Mouse (Mus musculus): Measurements from ENCODE around the gene Slc4a1ap. TPM values are rescaled to one million over a fixed set of nuclear protein-coding genes. Genes with fewer than 3 reads are reported as not detected.
"Not testable (repeated sequence)": the region's sequence is repeated elsewhere in the genome, so short reads cannot be mapped to it uniquely, and the experiment has no call there.

The Slc4a1ap gene
- polyA plus RNA-seq, 1 experiment from 2014 or later: 30.8 TPM

GRCm38 (mm10) chr5:31571023-31571608 lies 44.3 kb downstream of the Slc4a1ap start:
- no peaks in the 10 kb centered on the region for H3K36me3 ChIP-seq
- 13% methylated on average over 20 of the region's 20 CpGs for WGBS
- peak overlapping the region; percentile 9; the same call in 1 of the 2 replicates for H3K4me3 ChIP-seq
- peak overlapping the region; percentile 36 for H3K4me2 ChIP-seq
- H3K9ac ChIP-seq: no peak overlapping the region
- ATAC-seq (ENCODE audit: insufficient number of reproducible peaks, low FRiP score, low TSS enrichment, low read depth): peak; percentile 24; the same call in 1 of the 2 replicates
- peaks cover 10% of the 10 kb centered on the region for H3K4me1 ChIP-seq
- H3K27ac ChIP-seq: peak overlapping the region; percentile 59
- no peaks in the 10 kb centered on the region for H3K27me3 ChIP-seq
- no peaks in the 10 kb centered on the region for H3K9me3 ChIP-seq

- no peak overlapping the region for H3K4me2 ChIP-seq
- ATAC-seq (ENCODE audit: insufficient number of reproducible peaks, low FRiP score, low TSS enrichment, low read depth): no peak
These were observed 46.9 kb downstream of the Slc4a1ap start for GRCm38 (mm10) chr5:31573722-31574121.

DNA sequence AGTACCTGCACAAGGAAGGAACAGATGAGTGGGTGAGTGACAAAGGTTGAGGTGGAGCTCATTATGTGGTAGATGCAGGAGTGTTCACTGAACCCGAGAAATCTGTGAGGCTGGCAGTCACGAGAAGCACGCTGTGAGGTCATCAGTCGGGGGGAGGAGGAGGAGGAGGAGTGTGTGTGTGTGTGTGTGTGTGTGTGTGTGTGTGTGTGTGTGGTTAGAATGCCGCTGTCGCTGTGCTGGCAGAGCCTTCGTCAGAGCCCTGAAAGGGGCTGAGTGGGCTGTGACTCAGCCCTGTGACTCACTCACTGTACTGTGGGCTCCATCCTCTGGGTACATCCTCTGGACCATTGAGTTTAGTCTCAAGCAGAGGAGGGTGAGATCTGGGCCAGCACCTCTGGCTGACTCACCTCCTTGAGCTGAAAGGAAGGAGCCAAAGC lies 49.8 kb downstream of the Slc4a1ap start:
- no peaks in the 10 kb centered on the region for H3K27me3 ChIP-seq
- no peaks in the 10 kb centered on the region for H3K36me3 ChIP-seq
- 80% methylated on average over 7 of the region's 7 CpGs for WGBS
- H3K27ac ChIP-seq: no peak overlapping the region
- no peak overlapping the region for H3K4me2 ChIP-seq
- H3K4me1 ChIP-seq: peaks cover 1% of the 10 kb centered on the region; the same call in 1 of the 2 replicates
- H3K9me3 ChIP-seq: no peaks in the 10 kb centered on the region
- no peak overlapping the region for H3K9ac ChIP-seq
- no peak overlapping the region for H3K4me3 ChIP-seq
- ATAC-seq (ENCODE audit: insufficient number of reproducible peaks, low FRiP score, low TSS enrichment, low read depth): 0 out of 2 replicates have a peak, but pooled peaks have one; percentile 30

More at GRCm38 (mm10) chr5:31573722-31574121, 46.9 kb downstream of the Slc4a1ap start:
- H3K27ac ChIP-seq: no peak overlapping the region
- no peaks in the 10 kb centered on the region for H3K36me3 ChIP-seq
- H3K4me1 ChIP-seq: peaks cover 10% of the 10 kb centered on the region
- H3K9ac ChIP-seq: no peak overlapping the region
- H3K27me3 ChIP-seq: no peaks in the 10 kb centered on the region
- no peak overlapping the region for H3K4me3 ChIP-seq
- WGBS: 94% methylated on average over 3 of the region's 3 CpGs
- H3K9me3 ChIP-seq: no peaks in the 10 kb centered on the region

DNA sequence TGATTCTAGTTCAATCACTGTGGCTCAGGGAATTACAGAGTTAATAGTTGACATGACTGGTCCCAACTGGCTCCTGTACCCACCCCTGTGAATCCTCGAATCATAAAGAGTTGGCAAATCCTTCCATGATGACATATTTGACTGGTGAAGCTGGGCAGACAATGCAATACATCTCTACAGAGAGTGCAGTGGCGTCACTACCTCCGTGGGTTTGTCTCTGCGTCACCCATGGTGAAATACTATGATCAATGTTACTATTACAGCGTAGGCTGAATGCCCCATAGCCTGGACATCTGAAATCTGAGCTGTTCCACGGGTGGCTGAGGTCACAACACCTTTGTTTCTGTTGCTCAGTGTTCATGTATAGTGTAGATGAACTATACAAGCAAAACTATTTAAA lies 54.5 kb downstream of the Slc4a1ap start:
- ATAC-seq (ENCODE audit: insufficient number of reproducible peaks, low FRiP score, low TSS enrichment, low read depth): no peak
- 66% methylated on average over 6 of the region's 6 CpGs for WGBS
- Histone ChIP-seq H3K4me2 (no peak overlapping the region), H3K27ac (no peak overlapping the region), H3K4me3 (no peak overlapping the region), H3K4me1 (no peaks in the 10 kb centered on the region), H3K27me3 (no peaks in the 10 kb centered on the region), H3K9me3 (no peaks in the 10 kb centered on the region), H3K36me3 (no peaks in the 10 kb centered on the region), H3K9ac (no peak overlapping the region)

- Histone ChIP-seq H3K36me3 (no peaks in the 10 kb centered on the region), H3K27ac (no peak overlapping the region), H3K4me3 (no peak overlapping the region), H3K9ac (no peak overlapping the region), H3K4me1 (no peaks in the 10 kb centered on the region), H3K4me2 (no peak overlapping the region), H3K9me3 (no peaks in the 10 kb centered on the region), H3K27me3 (no peaks in the 10 kb centered on the region)
- no peak for ATAC-seq (ENCODE audit: insufficient number of reproducible peaks, low FRiP score, low TSS enrichment, low read depth)
- 72% methylated on average over 3 of the region's 3 CpGs for WGBS
These were observed 55.1 kb downstream of the Slc4a1ap start for GRCm38 (mm10) chr5:31581932-31582331.

- Histone ChIP-seq H3K4me1 (no peaks in the 10 kb centered on the region), H3K27ac (no peak overlapping the region), H3K9ac (no peak overlapping the region), H3K4me2 (no peak overlapping the region), H3K27me3 (no peaks in the 10 kb centered on the region), H3K4me3 (no peak overlapping the region), H3K9me3 (no peaks in the 10 kb centered on the region), H3K36me3 (no peaks in the 10 kb centered on the region)
- ATAC-seq (ENCODE audit: insufficient number of reproducible peaks, low FRiP score, low TSS enrichment, low read depth): no peak
- 65% methylated on average over 2 of the region's 2 CpGs for WGBS
These were observed 56.5 kb downstream of the Slc4a1ap start for GRCm38 (mm10) chr5:31583261-31583660.

- Histone ChIP-seq H3K9ac (no peak overlapping the region), H3K27me3 (0 out of 2 replicates have a peak, but pooled peaks cover 3% of the 10 kb centered on the region), H3K4me2 (no peak overlapping the region), H3K9me3 (no peaks in the 10 kb centered on the region), H3K4me3 (no peak overlapping the region), H3K36me3 (no peaks in the 10 kb centered on the region), H3K27ac (no peak overlapping the region), H3K4me1 (0 out of 2 replicates have a peak, but pooled peaks cover 3% of the 10 kb centered on the region)
- WGBS: 92% methylated on average over 4 of the region's 4 CpGs
- no peak for ATAC-seq (ENCODE audit: insufficient number of reproducible peaks, low FRiP score, low TSS enrichment, low read depth)
These were observed 58.7 kb downstream of the Slc4a1ap start for GRCm38 (mm10) chr5:31585526-31585925.

DNA sequence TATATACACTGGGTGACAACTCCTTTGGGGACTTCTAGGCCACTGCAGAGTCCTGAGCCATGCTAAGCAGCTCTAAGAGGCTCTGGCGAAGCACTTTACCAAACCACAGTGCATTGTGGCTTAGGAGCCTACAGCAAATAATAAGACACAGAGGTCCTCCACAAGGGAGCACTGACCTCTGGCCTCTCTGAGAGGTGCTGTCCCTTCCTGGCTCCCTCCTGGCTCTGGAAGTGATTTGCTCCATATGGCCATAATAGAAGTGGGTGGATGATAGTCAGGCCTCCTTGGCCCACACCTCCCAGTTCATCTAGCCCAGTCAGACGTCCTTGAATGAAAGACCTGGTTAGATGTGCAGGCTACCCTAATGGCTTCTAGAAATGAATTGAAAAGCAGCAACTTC lies 61.2 kb downstream of the Slc4a1ap start:
- Histone ChIP-seq H3K9ac (no peak overlapping the region), H3K9me3 (no peaks in the 10 kb centered on the region), H3K4me2 (no peak overlapping the region), H3K4me1 (0 out of 2 replicates have a peak, but pooled peaks cover 3% of the 10 kb centered on the region), H3K27me3 (0 out of 2 replicates have a peak, but pooled peaks cover 3% of the 10 kb centered on the region), H3K27ac (no peak overlapping the region), H3K36me3 (no peaks in the 10 kb centered on the region), H3K4me3 (no peak overlapping the region)
- ATAC-seq (ENCODE audit: insufficient number of reproducible peaks, low FRiP score, low TSS enrichment, low read depth): no peak
- 60% methylated on average over 2 of the region's 2 CpGs for WGBS

GRCm38 (mm10) chr5:31588672-31589071 lies 61.9 kb downstream of the Slc4a1ap start:
- not testable (repeated sequence) for H3K4me3 ChIP-seq; ATAC-seq (ENCODE audit: insufficient number of reproducible peaks, low FRiP score, low TSS enrichment, low read depth); H3K27me3 ChIP-seq; H3K36me3 ChIP-seq; H3K9me3 ChIP-seq; H3K9ac ChIP-seq; H3K4me2 ChIP-seq; H3K27ac ChIP-seq; H3K4me1 ChIP-seq
- 84% methylated on average over 8 of the region's 8 CpGs for WGBS

GRCm38 (mm10) chr5:31589711-31590319 lies 63.0 kb downstream of the Slc4a1ap start:
- H3K9ac ChIP-seq: no peak overlapping the region
- 40% methylated on average over 14 of the region's 14 CpGs for WGBS
- ATAC-seq (ENCODE audit: insufficient number of reproducible peaks, low FRiP score, low TSS enrichment, low read depth): no peak
- H3K27me3 ChIP-seq: 0 out of 2 replicates have a peak, but pooled peaks cover 3% of the 10 kb centered on the region
- H3K9me3 ChIP-seq: no peaks in the 10 kb centered on the region
- H3K4me3 ChIP-seq: no peak overlapping the region
- H3K27ac ChIP-seq: no peak overlapping the region
- no peak overlapping the region for H3K4me2 ChIP-seq
- H3K36me3 ChIP-seq: no peaks in the 10 kb centered on the region
- H3K4me1 ChIP-seq: 0 out of 2 replicates have a peak, but pooled peaks cover 3% of the 10 kb centered on the region

DNA sequence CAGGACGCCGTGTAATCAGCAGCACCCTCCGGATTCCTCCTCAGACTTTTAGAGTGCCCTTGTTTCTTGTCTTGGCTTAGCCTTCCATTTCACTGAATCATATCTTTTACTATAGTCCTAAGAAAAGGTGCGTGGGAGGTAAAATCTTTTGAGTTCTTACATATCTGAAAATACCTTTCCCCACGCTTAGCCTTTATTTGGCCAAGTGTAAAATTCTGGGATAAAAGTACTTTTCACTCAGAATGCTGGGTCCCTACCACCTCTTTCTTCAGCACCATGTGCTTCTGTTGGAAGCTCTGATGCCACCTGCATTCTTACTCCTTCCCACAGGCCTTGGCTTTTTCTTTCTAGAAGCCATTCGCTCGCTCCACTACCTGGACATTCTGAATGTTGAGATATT lies 64.3 kb downstream of the Slc4a1ap start:
- 0 out of 2 replicates have a peak, but pooled peaks cover 3% of the 10 kb centered on the region for H3K27me3 ChIP-seq
- H3K9ac ChIP-seq: no peak overlapping the region
- ATAC-seq (ENCODE audit: insufficient number of reproducible peaks, low FRiP score, low TSS enrichment, low read depth): no peak
- no peak overlapping the region for H3K4me3 ChIP-seq
- 91% methylated on average over 7 of the region's 7 CpGs for WGBS
- H3K36me3 ChIP-seq: no peaks in the 10 kb centered on the region
- H3K4me1 ChIP-seq: peaks cover 5% of the 10 kb centered on the region; the same call in 1 of the 2 replicates
- no peak overlapping the region for H3K4me2 ChIP-seq
- no peaks in the 10 kb centered on the region for H3K9me3 ChIP-seq
- no peak overlapping the region for H3K27ac ChIP-seq

DNA sequence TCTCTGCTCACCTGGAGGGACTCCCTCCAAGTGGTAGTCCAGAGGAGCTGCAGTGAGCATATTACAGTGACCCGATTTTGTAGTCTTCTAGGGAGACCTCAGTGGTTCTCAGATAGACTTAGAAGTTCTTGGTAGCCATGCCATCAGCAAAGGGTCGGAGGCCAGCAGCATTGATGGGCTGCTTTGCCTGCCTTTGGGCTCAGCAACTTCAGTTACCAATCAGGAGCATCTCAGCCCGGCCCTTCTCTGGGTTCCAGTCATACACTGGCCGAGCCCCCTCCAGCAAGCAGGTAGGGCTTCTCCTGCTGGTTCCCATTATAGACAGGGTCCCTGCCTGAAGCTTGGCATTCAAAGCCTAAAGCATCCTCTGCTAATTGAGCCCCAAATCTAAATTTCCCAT lies 69.1 kb downstream of the Slc4a1ap start:
- no peaks in the 10 kb centered on the region for H3K27me3 ChIP-seq
- no peaks in the 10 kb centered on the region for H3K36me3 ChIP-seq
- H3K27ac ChIP-seq: no peak overlapping the region
- H3K9ac ChIP-seq: no peak overlapping the region
- H3K4me2 ChIP-seq: no peak overlapping the region
- H3K4me1 ChIP-seq: peaks cover 12% of the 10 kb centered on the region
- no peak for ATAC-seq (ENCODE audit: insufficient number of reproducible peaks, low FRiP score, low TSS enrichment, low read depth)
- 58% methylated on average over 4 of the region's 4 CpGs for WGBS
- no peaks in the 10 kb centered on the region for H3K9me3 ChIP-seq
- no peak overlapping the region for H3K4me3 ChIP-seq

Measured in limb, embryonic 15.5 days (tissue).